Mouse (Mus musculus) layer of hippocampus, postnatal 10 days (tissue): ENCODE data around the gene Hdac4. TPM values are rescaled to one million over a fixed set of nuclear protein-coding genes. Genes with fewer than 3 reads are reported as not detected.

ENCODE experiments used
- DNase-seq, 2 experiments: peaks; one replicate each; pipeline ENCODE4 v3.0.0; 2021; ENCODE audit warnings: low spot score in 2 of 2
- total RNA-seq, 2 experiments: library from RNA; stranded (reverse); gene quantifications; 2 replicates each; pipeline ENCODE4 v1.2.3; 2021

Gene Hdac4
- total RNA-seq, 2 experiments from 2014 or later: 82.4 to 96.9 TPM

- no peak for DNase-seq
Measured at GRCm38 (mm10) chr1:92102825-92103224, 92.7 kb downstream of the Hdac4 start.

- peak; percentile 32 to 49 for DNase-seq
Measured at GRCm38 (mm10) chr1:92100371-92100891, 95.1 kb downstream of the Hdac4 start.

- peak; percentile 30 to 43 for DNase-seq
Measured at GRCm38 (mm10) chr1:92099964-92100363, 95.5 kb downstream of the Hdac4 start.

- DNase-seq: peak in 1 of 2 experiments; percentile 32
Measured at GRCm38 (mm10) chr1:92099502-92099901, 96.0 kb downstream of the Hdac4 start.

GRCm38 (mm10) chr1:92098456-92098855 lies 97.0 kb downstream of the Hdac4 start:
- DNase-seq: no peak

- no peak for DNase-seq
Measured at GRCm38 (mm10) chr1:92096991-92097525, 98.4 kb downstream of the Hdac4 start.

GRCm38 (mm10) chr1:92092286-92092685 lies 103.2 kb downstream of the Hdac4 start:
- DNase-seq: no peak

GRCm38 (mm10) chr1:92087821-92088220 lies 107.7 kb downstream of the Hdac4 start:
- no peak for DNase-seq

- no peak for DNase-seq
Measured at GRCm38 (mm10) chr1:92087343-92087742, 108.2 kb downstream of the Hdac4 start.

- DNase-seq: no peak
Measured at GRCm38 (mm10) chr1:92086841-92087240, 108.7 kb downstream of the Hdac4 start.

GRCm38 (mm10) chr1:92086277-92086813 lies 109.2 kb downstream of the Hdac4 start:
- DNase-seq: no peak

- DNase-seq: no peak
Measured at GRCm38 (mm10) chr1:92084738-92085137, 110.8 kb downstream of the Hdac4 start.

- DNase-seq: no peak
Measured at GRCm38 (mm10) chr1:92084004-92084403, 111.5 kb downstream of the Hdac4 start.

GRCm38 (mm10) chr1:92082837-92083541 lies 112.5 kb downstream of the Hdac4 start:
- DNase-seq: no peak

GRCm38 (mm10) chr1:92082156-92082836 lies 113.2 kb downstream of the Hdac4 start:
- no peak for DNase-seq

- no peak for DNase-seq
Measured at GRCm38 (mm10) chr1:92079982-92080537, 115.4 kb downstream of the Hdac4 start.

GRCm38 (mm10) chr1:92075312-92075711 lies 120.2 kb downstream of the Hdac4 start:
- no peak for DNase-seq

GRCm38 (mm10) chr1:92074655-92075054 lies 120.8 kb downstream of the Hdac4 start:
- DNase-seq: no peak

- no peak for DNase-seq
Measured at GRCm38 (mm10) chr1:92069932-92070677, 125.4 kb downstream of the Hdac4 start.

GRCm38 (mm10) chr1:92069464-92069863 lies 126.0 kb downstream of the Hdac4 start:
- DNase-seq: no peak

- no peak for DNase-seq
Measured at GRCm38 (mm10) chr1:92064307-92064706, 131.2 kb downstream of the Hdac4 start.
